Comparison of ENCODE assay signal across 9 mouse cellular contexts in genomic region chr7:24903444-24903825, GRCm38 (mm10). TPM values are rescaled to one million over a fixed set of nuclear protein-coding genes. Genes with fewer than 3 reads are reported as not detected.
A peak's percentile ranks its signal among the peaks of the same experiment; 100 is the strongest.
DNase-seq lines count a peak whose midpoint lies in the region; ATAC-seq and TF ChIP-seq lines count a peak whose summit lies in the region.
"Had no signal": no experiment of that assay in that cellular context is flagged by ENCODE, and none has a peak within 500 bp of the region (broad histone marks: within the 10 kb centered on the region; RNA-seq: fewer than 3 reads in every experiment).

No protein-coding gene starts in this region.

- no peak for DNase-seq in heart, adult 9 months (ENCODE audit: low spot score in 2 of 2)
- no peak for DNase-seq in forebrain, postnatal 0 days
- DNase-seq in ovary, postnatal 10 days (ENCODE audit: low spot score) = no peak
- DNase-seq in urinary bladder, adult 18-20 months (ENCODE audit: low spot score in 2 of 2) = no peak
- DNase-seq in layer of hippocampus, postnatal 36 days = no peak

- H3K27me3 ChIP-seq in heart, embryonic 14.5 days (ENCODE audit: control insufficient read depth, insufficient read depth, low read length) = no peaks in the 10 kb centered on the region
- H3K27me3 ChIP-seq in ES-Bruce4 (ENCODE audit: control insufficient read depth, insufficient read depth, low read length, poor library complexity, severe bottlenecking) = no peaks in the 10 kb centered on the region
- H3K27me3 ChIP-seq in forebrain, postnatal 0 days (ENCODE audit: insufficient read depth, low read length) = no peaks in the 10 kb centered on the region
- H3K27me3 ChIP-seq: Patski had no signal

- WGBS in heart, embryonic 14.5 days = 26% methylated on average over 10 of the region's 10 CpGs
- WGBS in forebrain, postnatal 0 days = 35% methylated on average over 10 of the region's 10 CpGs
- WGBS in macrophage (ENCODE audit: missing documents) = 2% methylated on average over 10 of the region's 10 CpGs

- peak overlapping the region; percentile 75 to 82 for H3K4me3 ChIP-seq in heart, embryonic 14.5 days (ENCODE audit: control insufficient read depth in 1 of 2, insufficient read depth in 1 of 2, low read depth in 1 of 2, low read length in 2 of 2)
- H3K4me3 ChIP-seq in ES-Bruce4 (ENCODE audit: low read depth, low read length) (peak overlapping the region; percentile 53), macrophage (ENCODE audit: inconsistent target) (peak overlapping the region; percentile 93)
- H3K4me3 ChIP-seq in forebrain, postnatal 0 days (ENCODE audit: low read depth, low read length) = peak overlapping the region; percentile 47

- H3K4me2 ChIP-seq in heart, embryonic 14.5 days (ENCODE audit: low read length) = peak overlapping the region; percentile 80
- H3K4me2 ChIP-seq in forebrain, postnatal 0 days (ENCODE audit: low read depth) = peak overlapping the region; percentile 75

- H3K36me3 ChIP-seq in heart, embryonic 14.5 days (ENCODE audit: control insufficient read depth, insufficient read depth, low read length) = peaks cover 8% of the 10 kb centered on the region
- no peaks in the 10 kb centered on the region for H3K36me3 ChIP-seq in ES-Bruce4 (ENCODE audit: control insufficient read depth, insufficient read depth, low read length, poor library complexity, severe bottlenecking)
- H3K36me3 ChIP-seq in forebrain, postnatal 0 days (ENCODE audit: insufficient read depth) = 0 out of 2 replicates have a peak, but pooled peaks cover 10% of the 10 kb centered on the region
- peaks cover 21% of the 10 kb centered on the region for H3K36me3 ChIP-seq in macrophage (ENCODE audit: inconsistent target)

- TF ChIP-seq POLR2A in ES-Bruce4 (IDR thresholded peaks at IDR 0.05; ENCODE audit: insufficient read depth, low read length) = no peak

- H3K27ac ChIP-seq in heart, embryonic 14.5 days (replicated peaks in 1 of 2; ENCODE audit: control insufficient read depth in 1 of 2, insufficient read depth in 1 of 2, low read depth in 2 of 2, low read length in 2 of 2) = peak overlapping the region; percentile 75 to 89
- H3K27ac ChIP-seq in ES-Bruce4 (ENCODE audit: insufficient read depth, low read length) = no peak overlapping the region
- 0 out of 2 replicates have a peak overlapping the region, but pooled peaks have one; percentile 58 for H3K27ac ChIP-seq in forebrain, postnatal 0 days (ENCODE audit: low read depth, low read length)
- H3K27ac ChIP-seq in macrophage = peak overlapping the region; percentile 66

- no peaks in the 10 kb centered on the region for H3K9me3 ChIP-seq in heart, embryonic 14.5 days (ENCODE audit: control insufficient read depth, low read length)
- no peaks in the 10 kb centered on the region for H3K9me3 ChIP-seq in ES-Bruce4 (replicated peaks; ENCODE audit: control insufficient read depth, insufficient read depth, low read length, poor library complexity, severe bottlenecking)
- H3K9me3 ChIP-seq in forebrain, postnatal 0 days (ENCODE audit: low read length) = no peaks in the 10 kb centered on the region

- no peak for TF ChIP-seq EP300 in ES-Bruce4 (IDR thresholded peaks at IDR 0.05; ENCODE audit: insufficient read depth, low read depth, low read length)

- peaks cover 51% of the 10 kb centered on the region for H3K79me2 ChIP-seq in macrophage (ENCODE audit: inconsistent target)

- peak overlapping the region; percentile 84 for H3K9ac ChIP-seq in heart, embryonic 14.5 days (ENCODE audit: low read length)
- H3K9ac ChIP-seq in ES-Bruce4 (ENCODE audit: low read depth, poor library complexity, severe bottlenecking) = peak overlapping the region; percentile 77
- peak overlapping the region; percentile 68; the same call in 1 of the 2 replicates for H3K9ac ChIP-seq in forebrain, postnatal 0 days

- no peak for ATAC-seq in heart, embryonic 14.5 days (ENCODE audit: insufficient number of reproducible peaks, insufficient read depth, low FRiP score, low read depth)
- no peak for ATAC-seq in forebrain, postnatal 0 days

- TF ChIP-seq CTCF in ES-Bruce4 (IDR thresholded peaks at IDR 0.05; ENCODE audit: low read depth, low read length) = no peak
- TF ChIP-seq CTCF in forebrain, postnatal 0 days (IDR thresholded peaks at IDR 0.05; ENCODE audit: low read depth) = no peak

- peaks cover 14 to 40% of the 10 kb centered on the region in 2 experiments; a peak in 3 of 4 replicates for H3K4me1 ChIP-seq in heart, embryonic 14.5 days (ENCODE audit: control insufficient read depth in 2 of 2, insufficient read depth in 2 of 2, low read length in 2 of 2)
- H3K4me1 ChIP-seq in ES-Bruce4 (ENCODE audit: control insufficient read depth, insufficient read depth, low read length) = peaks cover 6% of the 10 kb centered on the region
- H3K4me1 ChIP-seq in forebrain, postnatal 0 days (ENCODE audit: insufficient read depth) = 0 out of 2 replicates have a peak, but pooled peaks cover 12% of the 10 kb centered on the region

RNA-seq across cellular contexts. Expression of gene Arhgef1, which starts 0.7 kb away (rescaled TPM):
- 58.4 and 63.3 TPM in 2 replicates for polyA plus RNA-seq in heart, embryonic 14.5 days (2014; fragmentation: Nextera tagmentation; extraction: Ambion mirVana)
- polyA plus RNA-seq in ES-Bruce4 (2011; ENCODE audit: insufficient read depth, insufficient read length, low read depth, missing spikeins) = 90.5 and 108 TPM in 2 replicates
- total RNA-seq in forebrain, postnatal 0 days (2014; rRNA removed) = 24.5 and 30.3 TPM in 2 replicates
- 16.7 and 26.8 TPM in 2 replicates for polyA plus RNA-seq in forebrain, postnatal 0 days (2015; fragmentation: Nextera tagmentation; extraction: Ambion mirVana)
- total RNA-seq in macrophage (2018; cell fraction: chromatin; rRNA removed) = 1,000 to 10,000 TPM in 3 of 26 experiments, 100 to 1,000 TPM in 23; 295 to 1,200 (median 630) TPM
- total RNA-seq in macrophage (2018; cell fraction: cytosol; rRNA removed) = 10 to 100 TPM; 50.1 to 95.8 (median 74.8) TPM
- total RNA-seq in macrophage (2018; cell fraction: nucleus; rRNA removed) = 100 to 1,000 TPM; 119 to 539 (median 222) TPM
- 54.7 to 102 TPM (median 79.9 TPM) in 3 replicates for polyA plus RNA-seq in macrophage (2018)
- total RNA-seq in layer of hippocampus, postnatal 36 days (2021) = 10 to 100 TPM; 81.1 to 86.9 TPM

RNA-seq across cellular contexts. Expression of gene Cd79a, which starts 6.3 kb away (rescaled TPM):
- not detected in 2 replicates for polyA plus RNA-seq in heart, embryonic 14.5 days (2014; fragmentation: Nextera tagmentation; extraction: Ambion mirVana)
- polyA plus RNA-seq in ES-Bruce4 (2011; ENCODE audit: insufficient read depth, insufficient read length, low read depth, missing spikeins) (2.8 and 2.9 TPM in 2 replicates), macrophage (2018) (0.44 TPM in 1 of 3 replicates, not detected in the others)
- total RNA-seq in forebrain, postnatal 0 days (2014; rRNA removed) = 0.15 and 0.33 TPM in 2 replicates
- 0.47 and 0.54 TPM in 2 replicates for polyA plus RNA-seq in forebrain, postnatal 0 days (2015; fragmentation: Nextera tagmentation; extraction: Ambion mirVana)
- not detected for total RNA-seq in macrophage (2018; cell fraction: chromatin; rRNA removed)
- total RNA-seq in macrophage (2018; cell fraction: cytosol; rRNA removed) = under 1 TPM in 9 of 26 experiments, not detected in 17; 0.05 to 0.43 (median 0.13) TPM
- 1 to 10 TPM in 1 of 26 experiments, under 1 TPM in 3, not detected in 22; 0.40 to 1.8 (median 0.63) TPM for total RNA-seq in macrophage (2018; cell fraction: nucleus; rRNA removed)
- total RNA-seq in layer of hippocampus, postnatal 36 days (2021) = under 1 TPM in 1 of 2 experiments, not detected in 1; 0.43 TPM
- polyA plus RNA-seq: Patski had no signal

RNA-seq across cellular contexts. Expression of gene Rps19, which starts 19.3 kb away (rescaled TPM):
- polyA plus RNA-seq in heart, embryonic 14.5 days (2014; fragmentation: Nextera tagmentation; extraction: Ambion mirVana) = 1,418 and 1,656 TPM in 2 replicates
- polyA plus RNA-seq in ES-Bruce4 (2011; ENCODE audit: insufficient read depth, insufficient read length, low read depth, missing spikeins) = 2,100 and 2,446 TPM in 2 replicates
- total RNA-seq in forebrain, postnatal 0 days (2014; rRNA removed) = 581 and 723 TPM in 2 replicates
- 1,350 and 1,888 TPM in 2 replicates for polyA plus RNA-seq in forebrain, postnatal 0 days (2015; fragmentation: Nextera tagmentation; extraction: Ambion mirVana)
- total RNA-seq in macrophage (2018; cell fraction: chromatin; rRNA removed) = 100 to 1,000 TPM in 25 of 26 experiments, 10 to 100 TPM in 1; 91.4 to 296 (median 150) TPM
- 1,000 to 10,000 TPM in 12 of 26 experiments, 100 to 1,000 TPM in 14; 496 to 1,324 (median 876) TPM for total RNA-seq in macrophage (2018; cell fraction: cytosol; rRNA removed)
- 100 to 1,000 TPM; 113 to 335 (median 188) TPM for total RNA-seq in macrophage (2018; cell fraction: nucleus; rRNA removed)
- polyA plus RNA-seq in macrophage (2018) = 136 to 976 TPM (median 876 TPM) in 3 replicates
- total RNA-seq in layer of hippocampus, postnatal 36 days (2021) = 100 to 1,000 TPM; 490 to 494 TPM

RNA-seq across cellular contexts. Expression of gene Dmrtc2, which starts 33.6 kb away (rescaled TPM):
- not detected in 2 replicates for polyA plus RNA-seq in heart, embryonic 14.5 days (2014; fragmentation: Nextera tagmentation; extraction: Ambion mirVana)
- 0.75 and 1.1 TPM in 2 replicates for polyA plus RNA-seq in ES-Bruce4 (2011; ENCODE audit: insufficient read depth, insufficient read length, low read depth, missing spikeins)
- total RNA-seq in forebrain, postnatal 0 days (2014; rRNA removed) = 0.08 TPM in 1 of 2 replicates, not detected in the other
- polyA plus RNA-seq in forebrain, postnatal 0 days (2015; fragmentation: Nextera tagmentation; extraction: Ambion mirVana) = 0.23 and 0.28 TPM in 2 replicates
- not detected for total RNA-seq in macrophage (2018; cell fraction: chromatin; rRNA removed)
- total RNA-seq in macrophage (2018; cell fraction: cytosol; rRNA removed) = not detected
- total RNA-seq in macrophage (2018; cell fraction: nucleus; rRNA removed) = not detected
- not detected in 3 replicates for polyA plus RNA-seq in macrophage (2018)
- total RNA-seq in layer of hippocampus, postnatal 36 days (2021) = not detected
- polyA plus RNA-seq: Patski had no signal

RNA-seq across cellular contexts. Expression of gene Lypd4, which starts 33.7 kb away (rescaled TPM):
- not detected in 2 replicates for polyA plus RNA-seq in heart, embryonic 14.5 days (2014; fragmentation: Nextera tagmentation; extraction: Ambion mirVana)
- polyA plus RNA-seq in ES-Bruce4 (2011; ENCODE audit: insufficient read depth, insufficient read length, low read depth, missing spikeins) (not detected in 2 replicates), macrophage (2018) (not detected in 3 replicates)
- not detected in 2 replicates for total RNA-seq in forebrain, postnatal 0 days (2014; rRNA removed)
- not detected in 2 replicates for polyA plus RNA-seq in forebrain, postnatal 0 days (2015; fragmentation: Nextera tagmentation; extraction: Ambion mirVana)
- not detected for total RNA-seq in macrophage (2018; cell fraction: chromatin; rRNA removed)
- not detected for total RNA-seq in macrophage (2018; cell fraction: cytosol; rRNA removed)
- 1 to 10 TPM in 1 of 26 experiments, not detected in 25; 1.2 TPM for total RNA-seq in macrophage (2018; cell fraction: nucleus; rRNA removed)
- not detected for total RNA-seq in layer of hippocampus, postnatal 36 days (2021)
